Mouse (Mus musculus): Measurements from ENCODE around the gene Cul4a.

GRCm38 (mm10) chr8:13159377-13159881, 54.0 kb downstream of the Cul4a start:
- TF ChIP-seq GATA1 (IDR thresholded peaks at IDR 0.05; ENCODE audit: low read length) = no peak
- no peak for TF ChIP-seq TAL1 (IDR thresholded peaks at IDR 0.05; ENCODE audit: low read length)

Data from erythroblast, embryonic 14.5 days (primary cell).